Mouse (Mus musculus): ENCODE data around the gene Mus81.
A peak's percentile ranks its signal among the peaks of the same experiment; 100 is the strongest.

The Mus81 gene

DNA sequence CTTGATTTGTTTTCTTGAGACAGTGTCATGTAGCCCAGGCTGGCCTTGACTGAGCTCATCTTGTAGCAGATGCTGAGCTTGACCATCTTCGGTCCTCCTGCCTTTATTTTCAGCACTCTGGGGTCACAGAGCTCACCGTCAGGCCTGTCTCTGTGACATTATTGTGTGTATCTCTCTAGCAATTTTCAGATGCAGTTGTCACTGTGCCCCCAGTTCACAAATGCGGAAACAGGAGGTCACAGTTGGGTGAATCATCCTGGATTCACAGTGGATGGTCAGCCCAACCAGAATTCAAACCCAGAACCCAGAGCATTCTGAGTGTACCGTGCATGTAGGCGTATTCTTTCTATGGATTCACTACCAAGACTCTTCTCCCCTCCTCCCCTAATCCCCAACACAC is 42.5 kb downstream of the Mus81 start:
- no peak for DNase-seq (ENCODE audit: low read depth)

DNA sequence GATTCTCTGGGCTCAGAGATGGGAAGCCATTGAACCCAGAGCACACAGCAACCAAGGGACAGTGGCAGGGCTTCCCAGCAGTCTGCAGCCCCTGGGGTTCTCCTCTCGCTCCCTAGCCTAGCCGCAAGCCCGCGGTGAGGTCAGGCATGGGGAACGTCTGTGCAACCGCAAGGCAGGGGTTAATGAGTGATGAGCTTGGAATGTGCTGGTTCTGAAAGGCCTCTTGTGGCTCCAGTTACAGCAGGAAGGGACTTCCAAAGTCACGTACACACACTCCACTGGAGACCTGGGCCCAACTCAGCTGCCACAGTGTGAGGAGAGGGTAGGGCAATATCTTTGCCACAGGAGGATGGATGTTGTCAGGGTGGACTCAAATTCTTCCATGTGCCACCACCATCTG is 43.2 kb downstream of the Mus81 start:
- DNase-seq (ENCODE audit: low read depth), result no peak

DNA sequence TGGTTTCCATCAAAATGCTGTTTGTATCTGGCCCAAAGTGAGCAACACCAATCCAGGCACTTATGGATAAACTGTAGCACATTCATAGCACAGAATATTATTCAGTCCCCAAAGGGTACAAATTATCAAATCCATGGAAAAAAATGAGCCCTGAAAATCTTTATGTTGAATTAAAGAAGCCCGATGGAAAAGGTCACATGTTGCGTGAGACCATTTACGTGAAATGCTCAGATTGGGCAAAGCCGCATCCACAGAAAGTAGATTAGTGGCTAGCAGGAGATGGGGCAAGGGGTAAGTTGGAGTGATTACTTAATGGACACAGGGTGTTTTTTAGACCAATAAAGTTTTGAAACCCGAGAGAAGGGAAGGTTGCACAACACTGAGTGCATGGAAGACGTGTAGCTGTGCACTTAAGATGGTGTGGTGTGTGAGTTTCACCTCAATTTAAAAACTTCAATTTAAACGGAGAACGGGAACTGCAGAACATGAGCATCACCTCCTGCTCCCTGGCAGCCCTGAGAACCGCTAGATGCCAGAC is 43.8 kb downstream of the Mus81 start:
- DNase-seq (ENCODE audit: low read depth), result no peak

DNA sequence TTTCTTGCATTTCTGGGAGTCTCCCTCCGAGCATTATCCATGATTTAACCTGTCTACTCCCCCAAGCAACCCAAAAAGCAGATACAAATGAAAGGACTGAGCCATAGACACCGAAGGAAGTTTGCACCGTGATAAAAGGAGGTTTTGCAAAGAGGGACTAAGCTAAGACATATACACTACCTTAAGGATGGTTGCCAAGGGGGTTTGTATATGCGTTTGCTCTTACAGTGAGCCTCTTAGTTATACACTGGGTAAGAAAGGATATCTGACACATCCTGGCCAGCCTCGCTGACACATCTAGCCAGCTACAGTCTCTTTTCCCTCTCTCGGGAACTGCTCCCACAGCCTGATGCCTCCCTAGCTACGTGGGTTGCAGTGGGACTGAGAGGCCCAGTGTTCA is 54.3 kb downstream of the Mus81 start:
- DNase-seq (ENCODE audit: low read depth), result no peak

DNA sequence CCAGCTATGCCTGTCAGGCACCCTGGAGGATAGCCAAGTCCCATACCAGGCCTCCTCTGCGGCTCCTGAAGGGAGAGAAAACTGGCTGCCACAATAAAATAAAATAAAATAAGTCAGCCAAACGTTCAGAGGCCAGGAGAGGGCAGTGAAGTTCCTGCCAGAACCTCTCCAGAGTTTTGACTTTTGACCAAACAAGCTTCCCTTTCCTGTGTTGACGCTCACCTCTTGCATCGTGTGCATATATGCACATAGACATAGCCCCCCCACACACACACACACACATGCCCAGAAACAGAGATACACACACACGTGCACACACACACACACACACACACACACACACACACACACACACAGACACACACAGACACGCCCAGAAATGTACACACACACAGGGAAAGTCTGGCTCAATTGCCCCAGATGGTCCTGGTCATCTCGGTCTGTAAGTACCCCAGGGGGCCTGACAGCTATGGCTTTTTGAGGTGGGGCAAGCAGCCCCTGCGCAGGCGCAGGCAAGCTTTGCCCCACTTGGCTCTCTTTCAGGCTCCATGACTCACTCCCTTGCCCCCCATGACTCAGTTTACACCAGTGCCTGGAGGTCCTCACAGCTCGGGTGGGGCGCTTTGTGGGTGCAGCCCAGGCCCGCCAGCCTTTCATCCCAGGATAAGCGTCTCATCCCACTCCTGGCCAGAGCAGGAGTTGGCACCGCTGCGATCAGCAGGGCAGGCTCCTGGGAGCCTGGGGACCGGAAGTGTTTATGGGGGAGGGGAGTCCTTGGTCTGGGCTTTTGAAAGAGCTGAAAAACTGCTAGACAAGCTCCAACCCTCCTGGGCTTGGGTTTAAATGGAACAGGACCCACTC is 55.0 kb downstream of the Mus81 start:
- peak; percentile 52 for DNase-seq (ENCODE audit: low read depth)
